Mouse (Mus musculus): ENCODE data around the gene Brd7.

DNA sequence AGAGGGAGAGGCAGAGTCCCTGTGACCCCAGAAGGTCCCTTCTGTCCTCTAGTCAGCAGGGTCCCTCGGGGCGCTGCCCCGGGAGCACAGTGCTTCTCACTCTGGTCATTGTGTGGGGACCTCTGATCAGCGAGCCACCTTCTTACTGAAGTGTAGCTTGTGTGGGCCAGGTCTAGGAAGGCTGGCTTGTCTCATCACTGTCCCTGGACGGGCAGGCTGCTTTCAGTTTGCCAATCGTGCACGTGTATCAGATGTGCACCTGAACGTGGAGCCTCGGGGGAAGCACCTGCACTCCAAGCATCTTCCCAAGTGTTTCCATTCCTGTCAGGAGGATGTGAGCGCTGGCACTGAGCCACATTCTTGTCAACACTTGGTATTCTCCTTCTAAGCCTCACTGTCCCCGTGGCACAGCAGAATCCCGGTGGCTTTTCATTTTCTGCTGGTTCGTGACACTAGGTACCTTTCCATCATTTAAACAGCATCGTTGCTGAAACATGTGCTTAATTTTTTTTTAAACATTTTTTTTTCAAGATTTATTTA lies 75.5 kb downstream of the Brd7 start:
- TF ChIP-seq POLR2A (IDR thresholded peaks at IDR 0.05; ENCODE audit: borderline replicate concordance, control insufficient read depth, low read depth, low read length) (no peak), CTCF (IDR thresholded peaks at IDR 0.05; ENCODE audit: control insufficient read depth, insufficient read depth, low read length) (no peak)
